Mouse (Mus musculus) lung, adult 2 months (tissue): ENCODE measurements around the gene Adamtsl2.

ENCODE experiments used
- CTCF ChIP-seq: fragments of 200-500 bp; IDR thresholded peaks from 2 replicates; pipeline ENCODE4 v1.5.1; 2011; ENCODE audit warnings: mild to moderate bottlenecking, low read length, control low read depth; ENCODE audit not compliant: insufficient read depth
- POLR2A ChIP-seq: fragments of 200-500 bp; IDR thresholded peaks from 2 replicates; pipeline ENCODE4 v1.6.1; 2011; ENCODE audit warnings: low read depth, mild to moderate bottlenecking, control low read depth, low read length, borderline replicate concordance; ENCODE audit errors: extremely low read depth

DNA sequence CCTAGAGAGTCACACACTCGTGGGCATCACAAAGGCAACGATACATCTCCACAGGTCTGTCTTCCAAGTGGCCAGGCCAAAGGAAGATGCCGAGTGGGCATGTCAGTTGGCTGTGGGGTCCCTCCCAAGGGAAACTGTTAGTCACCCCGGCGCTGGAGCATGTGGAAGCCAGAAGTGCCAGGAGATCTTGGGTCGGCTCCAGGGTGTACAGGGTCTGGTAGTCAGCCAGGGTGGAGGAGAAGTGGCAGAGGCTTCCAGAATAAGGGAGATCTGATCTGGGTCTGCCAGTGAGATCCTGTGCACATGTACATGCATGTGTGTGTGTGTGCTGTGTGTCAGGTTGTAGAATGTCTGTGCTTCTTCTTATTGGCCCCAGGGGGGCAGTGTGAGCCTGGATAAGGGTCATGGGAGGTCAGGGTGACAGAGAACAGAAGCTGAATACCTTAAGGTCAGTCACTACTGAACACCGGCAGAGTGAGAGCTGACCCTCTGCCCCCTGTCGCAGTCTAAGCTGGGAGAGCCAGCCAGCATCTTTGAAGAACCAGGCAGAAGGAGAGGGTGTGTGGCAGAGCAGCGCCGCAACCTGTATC lies 1.4 kb upstream of the Adamtsl2 start:
- peak; percentile 65 for TF ChIP-seq CTCF
- TF ChIP-seq POLR2A = no peak
